Mouse (Mus musculus): ENCODE data around the gene Igdcc3. TPM values are rescaled to one million over a fixed set of nuclear protein-coding genes. Genes with fewer than 3 reads are reported as not detected.
A peak's percentile ranks its signal among the peaks of the same experiment; 100 is the strongest.

Igdcc3 gene
- polyA plus RNA-seq, 1 experiment from 2014 or later, result 2.4 TPM

DNA sequence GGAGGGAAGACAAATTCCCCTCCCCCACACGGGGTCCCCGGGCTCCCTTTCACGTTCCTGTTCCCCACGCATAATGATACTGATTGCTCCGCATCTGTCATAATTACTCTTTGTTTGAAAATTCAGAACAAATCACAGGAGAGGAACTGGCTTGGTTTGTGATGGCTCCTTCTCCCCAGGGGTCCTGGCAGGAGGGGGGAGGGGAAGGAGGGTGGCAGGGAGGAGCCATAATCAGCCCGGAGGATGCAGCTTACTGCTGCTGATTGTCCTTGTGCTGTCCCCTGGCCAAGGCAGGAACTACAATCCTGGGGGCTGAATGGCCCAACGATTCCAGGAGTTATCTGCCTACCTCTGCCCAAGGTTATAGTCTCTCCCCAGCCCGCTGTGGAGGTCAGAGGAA, 15.6 kb downstream of the Igdcc3 start:
- Histone ChIP-seq H3K4me2 (ENCODE audit: low read length) (0 out of 2 replicates have a peak overlapping the region, but pooled peaks have one; percentile 21), H3K4me3 (replicated peaks; ENCODE audit: low read depth, low read length) (no peak overlapping the region), H3K27me3 (ENCODE audit: insufficient read depth, low read length) (no peaks in the 10 kb centered on the region), H3K9me3 (replicated peaks; ENCODE audit: low read length) (no peaks in the 10 kb centered on the region), H3K27ac (no peak overlapping the region), H3K9ac (ENCODE audit: low read depth, low read length) (no peak overlapping the region), H3K36me3 (ENCODE audit: insufficient read depth, low read length) (no peaks in the 10 kb centered on the region), H3K4me1 (replicated peaks; ENCODE audit: insufficient read depth, low read length) (peaks cover 36% of the 10 kb centered on the region)
- DNase-seq (ENCODE audit: low spot score) (no peak), ATAC-seq (replicated peaks; ENCODE audit: low FRiP score, low read depth) (no peak)
- TF ChIP-seq CTCF (IDR thresholded peaks at IDR 0.05; ENCODE audit: low read depth), result no peak
- 6% methylated on average over 8 of the region's 8 CpGs for WGBS

- no peak overlapping the region for H3K4me3 ChIP-seq (replicated peaks; ENCODE audit: low read depth, low read length)
- H3K9ac ChIP-seq (ENCODE audit: low read depth, low read length), result no peak overlapping the region
- no peak overlapping the region for H3K4me2 ChIP-seq (ENCODE audit: low read length)
- ATAC-seq (replicated peaks; ENCODE audit: low FRiP score, low read depth), result no peak
- DNase-seq (ENCODE audit: low spot score), result no peak
- no peak overlapping the region for H3K27ac ChIP-seq
- H3K4me1 ChIP-seq (replicated peaks; ENCODE audit: insufficient read depth, low read length), result peaks cover 39% of the 10 kb centered on the region
- peaks cover 5% of the 10 kb centered on the region; the same call in 1 of the 2 replicates for H3K27me3 ChIP-seq (ENCODE audit: insufficient read depth, low read length)
- no peak for TF ChIP-seq CTCF (IDR thresholded peaks at IDR 0.05; ENCODE audit: low read depth)
- whole genome bisulfite sequencing, result 60% methylated on average over 6 of the region's 6 CpGs
- H3K9me3 ChIP-seq (replicated peaks; ENCODE audit: low read length), result no peaks in the 10 kb centered on the region
- H3K36me3 ChIP-seq (ENCODE audit: insufficient read depth, low read length), result no peaks in the 10 kb centered on the region
Measured at GRCm38 (mm10) chr9:65157631-65158030, 16.6 kb downstream of the Igdcc3 start.

DNA sequence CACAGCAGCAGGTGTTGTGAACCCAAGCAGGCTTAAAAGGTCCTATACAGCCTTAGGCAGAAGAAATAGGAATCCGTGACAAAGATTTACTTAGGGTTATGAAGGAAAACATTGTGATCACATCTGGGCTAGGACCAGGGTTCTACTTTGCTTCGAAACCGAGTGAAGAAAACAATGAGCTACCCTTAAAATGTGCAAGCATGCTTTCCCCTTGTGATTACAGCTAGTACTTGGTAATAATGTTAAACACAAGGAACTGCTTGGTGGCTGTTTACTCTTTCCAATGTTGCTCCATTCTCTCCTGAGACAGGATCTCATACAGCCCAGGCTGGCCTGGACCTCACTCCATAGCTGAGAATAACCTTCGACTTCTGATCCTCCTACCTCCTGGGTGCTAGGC, 20.2 kb downstream of the Igdcc3 start:
- Histone ChIP-seq H3K9ac (ENCODE audit: low read depth, low read length) (no peak overlapping the region), H3K9me3 (replicated peaks; ENCODE audit: low read length) (no peaks in the 10 kb centered on the region), H3K4me1 (replicated peaks; ENCODE audit: insufficient read depth, low read length) (peaks cover 25% of the 10 kb centered on the region; the same call in 1 of the 2 replicates), H3K27ac (no peak overlapping the region), H3K4me3 (replicated peaks; ENCODE audit: low read depth, low read length) (no peak overlapping the region), H3K27me3 (ENCODE audit: insufficient read depth, low read length) (peaks cover 10% of the 10 kb centered on the region), H3K4me2 (ENCODE audit: low read length) (no peak overlapping the region), H3K36me3 (ENCODE audit: insufficient read depth, low read length) (no peaks in the 10 kb centered on the region)
- TF ChIP-seq CTCF (IDR thresholded peaks at IDR 0.05; ENCODE audit: low read depth), result no peak
- no peak for ATAC-seq (replicated peaks; ENCODE audit: low FRiP score, low read depth)
- WGBS, result 81% methylated on average over 4 of the region's 4 CpGs
- DNase-seq (ENCODE audit: low spot score), result no peak

GRCm38 (mm10) chr9:65161881-65162280, 20.9 kb downstream of the Igdcc3 start:
- 61% methylated on average over 8 of the region's 8 CpGs for WGBS
- TF ChIP-seq CTCF (IDR thresholded peaks at IDR 0.05; ENCODE audit: low read depth), result no peak
- Histone ChIP-seq H3K4me1 (replicated peaks; ENCODE audit: insufficient read depth, low read length) (peaks cover 18% of the 10 kb centered on the region; the same call in 1 of the 2 replicates), H3K36me3 (ENCODE audit: insufficient read depth, low read length) (no peaks in the 10 kb centered on the region), H3K27me3 (ENCODE audit: insufficient read depth, low read length) (peaks cover 10% of the 10 kb centered on the region), H3K4me3 (replicated peaks; ENCODE audit: low read depth, low read length) (no peak overlapping the region), H3K9ac (ENCODE audit: low read depth, low read length) (no peak overlapping the region), H3K27ac (no peak overlapping the region), H3K4me2 (ENCODE audit: low read length) (no peak overlapping the region), H3K9me3 (replicated peaks; ENCODE audit: low read length) (no peaks in the 10 kb centered on the region)
- no peak for ATAC-seq (replicated peaks; ENCODE audit: low FRiP score, low read depth)
- DNase-seq (ENCODE audit: low spot score), result no peak

- peak; percentile 36; the same call in 1 of the 2 replicates for ATAC-seq (replicated peaks; ENCODE audit: low FRiP score, low read depth)
- Histone ChIP-seq H3K4me1 (replicated peaks; ENCODE audit: insufficient read depth, low read length) (peaks cover 13% of the 10 kb centered on the region; the same call in 1 of the 2 replicates), H3K4me2 (ENCODE audit: low read length) (peak overlapping the region; percentile 77), H3K9ac (ENCODE audit: low read depth, low read length) (0 out of 2 replicates have a peak overlapping the region, but pooled peaks have one; percentile 37), H3K27me3 (ENCODE audit: insufficient read depth, low read length) (peaks cover 10% of the 10 kb centered on the region), H3K4me3 (replicated peaks; ENCODE audit: low read depth, low read length) (peak overlapping the region; percentile 39), H3K36me3 (ENCODE audit: insufficient read depth, low read length) (no peaks in the 10 kb centered on the region), H3K9me3 (replicated peaks; ENCODE audit: low read length) (no peaks in the 10 kb centered on the region), H3K27ac (no peak overlapping the region)
- no peak for DNase-seq (ENCODE audit: low spot score)
- 2% methylated on average over 59 of the region's 69 CpGs for WGBS
- no peak for TF ChIP-seq CTCF (IDR thresholded peaks at IDR 0.05; ENCODE audit: low read depth)
Measured at GRCm38 (mm10) chr9:65162711-65163639, 22.0 kb downstream of the Igdcc3 start.

- peaks cover 17% of the 10 kb centered on the region; the same call in 1 of the 2 replicates for H3K4me1 ChIP-seq (replicated peaks; ENCODE audit: insufficient read depth, low read length)
- no peak overlapping the region for H3K4me3 ChIP-seq (replicated peaks; ENCODE audit: low read depth, low read length)
- H3K27me3 ChIP-seq (ENCODE audit: insufficient read depth, low read length), result peaks cover 10% of the 10 kb centered on the region
- 21% methylated on average over 1 of the region's 1 CpGs for WGBS
- no peak for ATAC-seq (replicated peaks; ENCODE audit: low FRiP score, low read depth)
- H3K9ac ChIP-seq (ENCODE audit: low read depth, low read length), result no peak overlapping the region
- no peaks in the 10 kb centered on the region for H3K36me3 ChIP-seq (ENCODE audit: insufficient read depth, low read length)
- H3K27ac ChIP-seq, result no peak overlapping the region
- TF ChIP-seq CTCF (IDR thresholded peaks at IDR 0.05; ENCODE audit: low read depth), result peak; percentile 80
- H3K4me2 ChIP-seq (ENCODE audit: low read length), result no peak overlapping the region
- H3K9me3 ChIP-seq (replicated peaks; ENCODE audit: low read length), result no peaks in the 10 kb centered on the region
- DNase-seq (ENCODE audit: low spot score), result peak; percentile 75
Measured at GRCm38 (mm10) chr9:65164870-65165269, 23.9 kb downstream of the Igdcc3 start.
